25 mouse cellular contexts compared by ENCODE assay signal in genomic region chr5:46108020-46108419, GRCm38 (mm10).
"Had no signal": no experiment of that assay in that cellular context is flagged by ENCODE, and none has a peak within 500 bp of the region (broad histone marks: within the 10 kb centered on the region; RNA-seq: fewer than 3 reads in every experiment).

No protein-coding gene starts in this region.

- H3K36me3 ChIP-seq: heart, embryonic 13.5 days; heart, embryonic 15.5 days; hindbrain, embryonic 13.5 days; hindbrain, embryonic 15.5 days; kidney, embryonic 15.5 days; limb, embryonic 13.5 days; limb, embryonic 15.5 days had no signal

- H3K4me3 ChIP-seq: heart, adult 2 months; heart, embryonic 13.5 days; heart, embryonic 15.5 days; hindbrain, embryonic 13.5 days; hindbrain, embryonic 15.5 days; kidney, embryonic 15.5 days; limb, embryonic 13.5 days; limb, embryonic 15.5 days had no signal

- H3K4me2 ChIP-seq: heart, embryonic 11.5 days; heart, embryonic 13.5 days; heart, embryonic 15.5 days; hindbrain, embryonic 13.5 days; hindbrain, embryonic 15.5 days; kidney, embryonic 15.5 days; limb, embryonic 13.5 days; limb, embryonic 15.5 days had no signal

- H3K27ac ChIP-seq: heart, adult 2 months; heart, embryonic 13.5 days; heart, embryonic 15.5 days; hindbrain, embryonic 13.5 days; hindbrain, embryonic 15.5 days; hindbrain, postnatal 0 days; kidney, embryonic 15.5 days; kidney, postnatal 0 days; limb, embryonic 13.5 days; limb, embryonic 15.5 days had no signal

- ATAC-seq: hindbrain, postnatal 0 days; intestine, embryonic 16.5 days had no signal

- H3K4me1 ChIP-seq: heart, embryonic 13.5 days; heart, embryonic 15.5 days; hindbrain, embryonic 13.5 days; hindbrain, embryonic 15.5 days; kidney, embryonic 15.5 days; limb, embryonic 13.5 days; limb, embryonic 15.5 days had no signal

- DNase-seq: gastrocnemius, postnatal 14 days; gastrocnemius, postnatal 36 days; heart, adult 11 months; heart, adult 2 months; heart, postnatal 14 days; heart, postnatal 36 days; kidney, adult 11 months; kidney, adult 2 months; kidney, adult 9 months; kidney, postnatal 14 days; kidney, postnatal 36 days; layer of hippocampus, adult 9-11 months; layer of hippocampus, postnatal 36 days; left cerebral cortex, postnatal 4 days had no signal

- H3K27me3 ChIP-seq: heart, embryonic 13.5 days; heart, embryonic 15.5 days; hindbrain, embryonic 13.5 days; hindbrain, embryonic 15.5 days; kidney, embryonic 15.5 days; limb, embryonic 13.5 days; limb, embryonic 15.5 days had no signal

- H3K9ac ChIP-seq: heart, embryonic 13.5 days; heart, embryonic 15.5 days; hindbrain, embryonic 13.5 days; hindbrain, embryonic 15.5 days; kidney, embryonic 15.5 days; limb, embryonic 13.5 days; limb, embryonic 15.5 days had no signal

- H3K9me3 ChIP-seq: heart, embryonic 13.5 days; heart, embryonic 15.5 days; hindbrain, embryonic 13.5 days; hindbrain, embryonic 15.5 days; kidney, embryonic 15.5 days; limb, embryonic 13.5 days; limb, embryonic 15.5 days had no signal
